Mouse (Mus musculus) layer of hippocampus, adult 9-11 months (tissue): ENCODE data around the gene Nrcam.

Experiments used
- DNase-seq: peaks from one replicate; pipeline ENCODE4 v3.0.0; 2022

Gene Nrcam

DNA sequence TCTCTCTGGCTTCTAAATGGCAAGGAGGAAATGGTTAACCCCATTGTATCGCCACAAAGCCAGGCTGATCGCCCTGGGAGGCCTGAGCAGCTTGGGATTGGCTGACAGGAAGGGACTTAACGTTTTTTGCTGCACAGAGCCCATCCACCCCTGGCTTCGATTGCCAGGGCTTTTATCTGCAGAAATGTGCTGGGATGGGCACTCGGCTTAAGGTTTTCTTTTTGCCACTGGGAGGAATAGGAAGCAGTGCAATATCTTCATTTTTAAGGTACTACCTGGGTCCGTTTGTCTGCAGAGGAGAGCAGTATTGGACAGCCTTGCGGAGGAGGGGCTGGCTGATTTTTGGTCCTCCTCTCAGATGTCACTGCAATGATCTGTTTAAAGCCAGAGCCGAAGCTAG is 110.2 kb downstream of the Nrcam start:
- DNase-seq = no peak

DNA sequence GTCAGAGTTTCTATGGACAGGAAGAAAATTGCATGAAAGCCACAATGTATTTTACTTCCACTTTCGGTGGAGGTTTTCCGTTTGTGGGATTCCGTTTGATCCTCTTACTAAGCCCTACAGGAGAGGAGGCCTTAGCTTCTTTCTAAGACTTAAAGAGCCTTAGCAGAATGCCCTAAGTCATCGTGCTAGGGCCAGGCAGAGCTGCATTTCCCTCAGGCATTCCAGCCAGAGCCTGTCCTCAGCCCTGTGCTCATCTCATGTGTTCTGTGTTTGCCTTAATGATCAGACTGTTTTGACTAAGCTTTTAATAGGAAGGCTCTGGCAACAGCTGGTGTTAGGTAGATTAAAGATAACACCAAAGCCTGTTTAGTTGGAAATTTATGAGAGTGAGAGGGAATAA is 111.5 kb downstream of the Nrcam start:
- DNase-seq = no peak

DNA sequence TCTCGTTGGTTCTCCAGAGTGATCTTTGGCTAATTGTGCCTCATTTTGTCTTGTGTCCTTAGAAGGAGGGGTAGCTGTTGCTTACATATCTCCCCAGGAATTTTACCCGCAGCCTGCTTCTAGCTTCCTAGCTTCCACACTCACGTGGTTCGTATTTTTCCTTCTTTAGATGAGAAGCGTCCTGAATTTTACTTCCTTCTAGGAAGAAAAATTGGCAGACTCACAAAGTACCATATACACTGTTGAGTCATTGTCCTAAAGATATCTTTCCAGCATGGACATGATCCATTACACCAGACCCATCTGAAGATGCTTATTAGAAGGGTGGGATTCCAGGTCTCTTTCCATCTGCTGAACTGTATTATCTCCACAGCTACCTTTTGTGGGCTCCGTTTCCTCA is 122.2 kb downstream of the Nrcam start:
- no peak for DNase-seq

DNA sequence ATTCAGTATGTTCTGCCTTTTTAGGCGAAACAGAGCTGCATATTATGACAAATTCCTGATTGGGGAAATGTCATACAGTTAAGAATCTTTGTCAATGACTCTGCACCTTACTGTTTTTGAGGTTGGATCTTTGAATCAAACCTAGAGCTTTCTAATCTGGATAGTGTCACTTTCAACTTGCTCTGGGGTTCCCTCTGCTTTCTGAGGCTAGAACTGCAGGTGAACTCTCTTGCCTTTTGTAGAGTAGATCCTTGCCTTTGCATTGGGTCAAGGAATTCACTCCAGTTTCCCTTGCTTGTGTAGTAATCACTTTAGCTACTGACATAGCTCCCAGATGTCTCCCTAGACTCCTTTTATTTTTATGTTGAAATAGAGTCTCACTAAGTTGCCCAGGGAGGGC is 123.1 kb downstream of the Nrcam start:
- no peak for DNase-seq

DNA sequence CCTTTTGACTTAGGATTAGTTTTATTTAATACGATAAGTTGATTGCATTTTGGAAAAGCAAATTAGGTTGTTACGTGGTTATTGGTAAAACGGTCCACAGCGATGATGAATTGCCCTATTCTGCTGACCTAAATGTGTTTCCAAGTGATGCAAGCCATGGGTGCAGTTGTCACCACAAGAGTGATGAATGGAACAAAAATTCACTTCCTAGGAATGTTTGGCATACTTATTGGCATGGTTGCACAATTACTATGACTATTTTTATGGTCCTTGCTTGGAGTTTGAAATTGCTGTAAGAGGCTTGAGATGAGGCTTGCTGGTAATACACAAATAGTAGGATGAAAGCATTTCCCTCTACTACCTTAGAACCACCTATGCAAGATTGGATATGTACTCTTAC is 125.1 kb downstream of the Nrcam start:
- DNase-seq = no peak

DNA sequence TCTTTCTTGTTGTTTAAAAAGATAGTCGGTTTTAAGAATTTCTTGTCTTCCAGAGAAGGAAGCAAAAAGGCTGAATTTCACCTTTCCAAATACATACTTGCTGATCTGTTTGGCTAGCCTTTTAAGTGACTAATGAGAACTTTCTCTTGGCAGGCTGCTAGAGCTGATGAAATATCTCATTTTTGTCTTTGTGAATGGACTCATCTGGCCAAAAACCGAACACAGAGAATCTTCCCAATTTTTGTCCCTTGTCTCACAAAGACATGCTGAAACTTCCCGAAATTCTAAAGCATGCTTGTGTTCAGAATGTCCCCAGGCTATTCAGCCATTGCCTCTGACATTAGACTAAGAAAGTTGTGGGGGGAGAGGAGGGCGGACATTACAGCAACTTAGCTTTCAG is 129.3 kb downstream of the Nrcam start:
- DNase-seq = no peak

DNA sequence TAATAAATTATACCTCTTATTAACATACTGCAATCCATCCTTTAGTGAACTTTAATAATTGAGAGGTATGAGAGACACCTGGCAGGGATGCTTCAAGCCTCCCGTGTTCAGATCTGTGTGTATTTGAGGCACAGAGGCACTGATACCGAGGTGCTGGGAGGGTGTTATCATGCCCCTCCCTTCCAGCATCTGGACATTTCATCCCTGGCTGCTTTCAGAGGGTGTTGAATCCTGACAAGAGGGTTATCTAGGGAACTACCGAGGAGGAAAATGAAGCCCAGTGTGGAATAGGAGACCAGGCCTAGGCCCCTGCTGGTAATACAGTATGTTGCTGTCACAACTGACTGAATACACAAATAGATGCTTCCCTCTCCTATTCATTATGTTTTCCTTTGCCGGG is 133.8 kb downstream of the Nrcam start:
- no peak for DNase-seq

DNA sequence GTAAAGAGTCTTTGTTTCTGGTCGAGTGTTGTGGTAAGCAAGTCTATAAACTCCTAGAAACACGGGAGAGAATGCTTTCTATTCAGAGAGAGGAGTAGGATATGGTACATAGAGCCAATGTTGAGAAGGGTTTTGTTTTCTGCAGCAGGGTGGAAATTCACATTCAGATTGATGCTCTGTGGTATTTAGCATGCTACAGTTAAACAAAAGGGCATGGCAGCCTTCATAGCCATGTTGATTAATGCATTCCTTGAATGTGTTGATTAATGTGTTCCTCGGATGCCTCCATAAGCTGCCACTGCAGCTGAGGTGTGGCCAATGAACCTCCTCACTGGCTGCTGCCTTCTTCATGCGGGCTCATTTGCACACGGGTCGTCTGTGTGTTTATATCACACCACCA is 134.3 kb downstream of the Nrcam start:
- DNase-seq = no peak

DNA sequence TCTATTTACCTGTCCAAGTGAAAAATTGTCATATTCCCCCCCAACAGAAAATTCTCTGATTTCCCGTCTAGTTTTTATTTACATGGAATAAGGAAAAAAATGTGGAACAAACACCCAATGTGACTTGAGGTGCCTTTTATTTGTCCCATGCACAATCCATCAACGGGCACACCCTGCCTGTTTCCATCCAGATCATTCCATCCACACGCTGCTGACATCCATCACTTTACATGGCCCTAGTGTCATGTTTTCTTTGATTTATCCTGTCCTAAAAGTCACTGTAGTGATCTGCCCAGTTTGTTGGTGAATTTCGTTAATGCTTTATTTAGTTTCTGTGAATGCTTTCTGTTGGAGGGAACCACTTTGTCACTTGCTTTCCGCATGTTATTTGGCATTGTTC is 142.4 kb downstream of the Nrcam start:
- no peak for DNase-seq

DNA sequence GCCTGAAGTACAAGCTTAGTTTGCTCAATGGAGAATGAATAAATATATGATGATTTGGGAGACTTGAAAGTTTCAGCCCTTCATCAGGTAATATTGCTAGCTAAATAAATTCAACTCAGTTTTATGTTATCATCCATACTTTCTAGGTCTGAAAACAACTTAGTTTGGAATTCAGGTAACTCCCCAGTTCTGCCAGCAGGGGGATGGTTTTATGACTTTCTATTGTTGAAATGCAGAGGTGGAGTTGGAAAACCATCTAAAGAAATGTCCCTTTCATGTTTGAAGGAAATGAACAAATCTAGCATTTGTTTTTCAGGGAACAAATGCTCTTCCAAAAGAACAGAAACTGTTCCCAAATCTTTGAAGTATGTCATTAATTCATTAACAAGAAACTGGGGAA is 146.7 kb downstream of the Nrcam start:
- no peak for DNase-seq

DNA sequence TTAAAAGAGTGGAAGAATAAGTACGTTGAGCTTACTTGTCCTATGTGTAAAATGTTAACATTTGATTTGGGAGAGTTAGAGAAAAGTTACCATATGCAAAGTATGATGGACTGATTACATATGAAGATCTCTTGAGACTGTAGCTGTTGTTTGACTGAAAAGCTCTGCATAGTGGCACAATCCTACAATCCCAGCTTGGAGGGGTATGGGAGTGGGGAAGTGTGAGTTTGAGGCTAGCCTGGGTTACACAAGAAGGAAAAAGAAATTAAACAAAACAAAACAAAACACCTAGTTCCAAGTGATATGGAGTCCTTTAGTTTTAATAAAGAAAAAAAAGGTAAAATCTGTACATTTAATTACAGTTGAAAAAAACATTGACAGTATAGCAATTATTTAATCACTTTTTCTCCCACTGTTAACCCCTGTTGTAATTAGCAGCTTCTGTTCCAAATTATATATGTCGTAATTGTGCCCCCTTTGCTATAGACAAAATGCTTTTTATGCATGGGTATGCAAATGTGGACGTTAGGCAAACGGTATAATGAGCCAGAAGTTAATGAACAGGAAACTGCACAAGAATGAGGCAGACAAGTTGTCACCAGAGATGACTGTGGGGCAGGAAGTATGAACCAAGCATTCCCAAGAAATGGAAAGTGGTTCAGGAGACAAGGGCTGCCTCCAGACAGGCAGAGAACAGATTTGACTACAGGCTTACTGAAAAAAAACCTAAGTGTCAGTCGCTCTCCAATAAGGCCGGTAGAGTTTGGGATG is 150.8 kb downstream of the Nrcam start:
- no peak for DNase-seq

DNA sequence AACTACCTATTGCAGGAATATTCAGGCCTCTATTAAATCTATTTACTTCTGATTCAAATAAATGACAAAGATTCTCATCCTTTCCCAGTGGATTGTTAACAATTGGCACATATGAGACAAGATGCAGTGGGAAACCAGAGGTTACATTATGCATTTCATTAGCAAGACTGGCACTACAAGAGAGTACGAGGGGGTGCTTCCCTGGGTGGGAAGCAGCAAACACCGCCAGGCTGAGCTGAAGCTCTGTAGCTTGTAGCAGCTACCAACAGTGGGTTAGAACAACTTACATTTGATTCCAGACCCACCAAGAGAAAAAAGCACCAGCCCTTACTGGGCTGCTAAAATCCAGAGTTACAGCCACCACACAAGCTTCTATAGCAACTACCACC is 151.3 kb downstream of the Nrcam start:
- no peak for DNase-seq

DNA sequence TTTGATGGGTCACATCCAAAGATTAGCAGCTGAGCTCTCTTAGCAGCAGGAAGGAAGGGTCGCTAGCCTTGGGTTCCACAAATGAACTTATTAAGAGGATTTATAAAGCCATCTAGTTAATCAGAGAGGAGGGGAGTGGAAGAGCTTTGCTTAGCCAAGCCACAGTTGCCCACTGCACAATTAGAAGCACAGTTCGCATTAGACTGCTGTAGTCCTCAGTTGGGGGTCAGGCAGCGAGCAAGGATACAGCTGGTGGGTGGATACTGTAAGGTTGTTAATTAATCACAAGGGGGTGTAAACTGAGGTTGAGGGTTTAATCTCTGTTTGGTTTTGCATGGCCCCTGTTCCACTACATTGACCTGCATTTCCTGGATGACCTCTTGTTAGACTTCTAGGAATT is 152.7 kb downstream of the Nrcam start:
- DNase-seq = no peak

DNA sequence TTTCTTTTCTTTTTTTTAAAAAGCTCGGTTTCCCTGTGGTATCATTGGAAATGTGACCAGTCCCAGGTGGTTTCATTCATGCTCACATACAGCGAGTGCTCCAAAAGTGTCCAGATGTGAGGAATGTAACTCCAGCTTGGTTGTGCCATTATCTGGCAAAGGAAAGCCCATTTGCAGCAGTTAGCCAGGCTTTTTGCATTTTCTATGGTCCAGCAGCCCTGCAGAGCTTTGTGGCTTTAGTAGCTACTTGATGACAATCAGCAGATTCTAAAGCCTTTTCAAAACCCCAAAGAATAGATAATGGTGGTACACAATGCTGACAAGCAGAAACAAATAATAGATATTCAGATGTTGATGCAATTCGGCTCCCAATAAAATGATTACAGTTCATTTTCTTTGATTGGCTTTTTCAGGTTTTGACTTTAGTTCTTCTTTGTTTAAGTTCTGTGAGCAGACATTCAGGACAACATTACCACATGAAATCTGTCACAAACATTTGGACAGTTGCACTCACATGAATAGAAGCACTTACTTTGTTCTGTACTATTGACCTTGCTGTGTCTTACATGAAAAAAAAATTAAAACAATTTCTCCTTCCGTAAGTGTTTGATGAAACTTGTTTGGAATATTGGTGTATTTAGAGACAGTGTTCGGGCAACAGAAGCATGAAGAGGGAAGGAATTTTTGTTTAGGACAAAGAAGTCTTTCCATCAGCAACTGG is 164.2 kb downstream of the Nrcam start:
- no peak for DNase-seq

DNA sequence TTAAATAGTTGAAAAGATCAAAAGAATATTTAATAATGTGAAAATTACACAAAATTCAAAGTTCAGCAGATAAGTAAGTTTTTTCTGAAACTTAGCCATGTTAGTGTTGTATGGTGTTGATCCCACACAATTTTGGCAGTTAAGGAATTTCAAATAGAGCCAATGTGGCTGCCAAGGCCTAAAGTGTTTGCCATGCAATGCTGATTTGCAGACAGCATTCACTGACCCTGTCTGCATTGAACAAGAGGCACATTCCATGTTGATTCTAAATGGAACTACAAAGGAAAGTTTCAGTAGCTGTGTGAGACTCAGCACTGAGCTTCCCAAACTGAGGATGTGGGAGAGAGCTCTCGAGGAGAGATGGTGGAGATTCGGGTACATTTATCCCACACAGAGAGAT is 169.1 kb downstream of the Nrcam start:
- DNase-seq = no peak

DNA sequence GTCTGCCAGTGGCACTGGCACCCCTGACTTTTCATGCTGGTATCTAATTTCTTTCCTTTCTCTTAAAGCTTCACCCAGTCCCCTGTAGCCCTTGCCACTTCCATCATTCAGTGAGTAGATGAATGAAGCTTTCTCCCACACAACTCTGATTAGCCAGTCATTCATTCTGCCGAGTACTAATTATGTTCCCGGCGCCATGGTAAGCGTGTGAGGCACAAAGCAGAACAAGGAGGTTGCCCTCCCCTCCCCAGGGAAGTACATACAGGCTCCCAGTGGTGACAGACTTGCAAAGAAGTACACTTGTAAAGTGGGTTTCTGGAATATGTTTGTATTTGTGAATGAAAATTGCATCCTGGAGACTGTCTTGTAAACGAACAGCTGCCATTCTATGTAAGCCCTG is 170.2 kb downstream of the Nrcam start:
- DNase-seq = peak; percentile 27

DNA sequence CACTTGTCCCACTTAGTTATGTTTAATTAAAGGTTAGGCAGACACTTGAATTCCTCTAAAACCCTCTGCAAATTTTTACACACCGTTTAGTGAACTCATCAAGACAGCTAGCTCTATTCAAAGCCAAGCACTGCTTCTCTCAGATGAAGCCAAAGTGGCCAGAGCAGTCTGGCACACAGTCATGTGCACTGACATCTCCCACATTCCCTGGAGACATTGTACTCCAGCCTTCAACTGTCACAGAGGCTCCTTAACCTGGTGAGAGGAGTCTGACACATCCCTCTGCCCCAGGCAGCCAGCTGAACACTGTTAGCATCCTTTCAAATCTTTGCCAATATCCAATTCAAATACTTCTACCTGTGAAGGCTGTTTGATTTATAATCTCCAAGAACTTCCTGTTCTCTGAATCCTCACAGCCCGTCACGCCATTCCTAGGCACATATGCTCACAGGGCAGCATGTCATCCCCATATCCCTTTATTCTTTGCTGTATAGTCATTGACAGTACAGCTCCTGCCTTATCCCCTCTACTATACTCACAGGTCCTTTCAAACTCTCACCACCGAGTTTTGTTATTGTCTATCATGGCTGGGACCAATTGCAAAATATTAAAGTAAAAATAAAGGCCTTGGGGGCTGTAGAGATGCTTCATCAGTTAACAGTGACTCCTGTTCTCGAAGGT is 173.3 kb downstream of the Nrcam start:
- DNase-seq = no peak

DNA sequence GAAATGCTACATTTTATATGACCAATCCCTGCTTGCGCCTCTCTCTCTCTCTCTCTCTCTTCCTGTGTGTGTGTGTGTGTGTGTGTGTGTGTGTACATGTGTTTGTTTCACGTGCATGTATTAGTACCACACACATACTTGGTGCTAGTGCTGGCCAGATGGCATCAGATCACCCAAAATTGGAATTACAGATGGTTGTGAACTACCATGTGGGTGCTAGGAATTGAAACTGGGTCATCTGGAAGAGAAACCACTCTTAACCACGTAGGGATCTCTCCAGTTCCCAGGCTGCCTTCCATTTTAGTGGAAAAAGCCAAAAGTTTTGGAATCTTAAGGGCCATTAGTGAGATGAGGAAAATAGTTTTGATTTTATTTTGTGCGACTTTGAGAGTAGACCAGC is 175.1 kb downstream of the Nrcam start:
- DNase-seq = no peak

DNA sequence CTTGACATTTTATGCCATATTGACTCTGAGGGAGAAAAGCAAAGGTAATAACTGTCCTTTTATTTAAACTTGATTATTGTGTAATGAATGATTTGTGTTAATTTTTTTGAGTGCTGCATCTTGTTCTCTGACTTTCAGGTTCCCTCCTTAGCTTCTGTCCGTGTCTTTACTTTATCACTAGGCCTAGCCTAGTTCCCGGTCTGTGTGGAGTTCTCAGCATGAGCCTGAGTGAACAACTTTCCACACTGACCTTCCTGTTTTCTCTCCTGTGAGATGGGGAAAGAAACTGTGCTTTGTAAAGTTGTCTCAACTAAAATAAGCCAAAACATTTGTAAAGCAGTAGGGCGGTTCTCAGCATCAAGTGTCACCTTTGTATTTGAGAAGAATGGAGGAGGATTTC is 179.9 kb downstream of the Nrcam start:
- no peak for DNase-seq

DNA sequence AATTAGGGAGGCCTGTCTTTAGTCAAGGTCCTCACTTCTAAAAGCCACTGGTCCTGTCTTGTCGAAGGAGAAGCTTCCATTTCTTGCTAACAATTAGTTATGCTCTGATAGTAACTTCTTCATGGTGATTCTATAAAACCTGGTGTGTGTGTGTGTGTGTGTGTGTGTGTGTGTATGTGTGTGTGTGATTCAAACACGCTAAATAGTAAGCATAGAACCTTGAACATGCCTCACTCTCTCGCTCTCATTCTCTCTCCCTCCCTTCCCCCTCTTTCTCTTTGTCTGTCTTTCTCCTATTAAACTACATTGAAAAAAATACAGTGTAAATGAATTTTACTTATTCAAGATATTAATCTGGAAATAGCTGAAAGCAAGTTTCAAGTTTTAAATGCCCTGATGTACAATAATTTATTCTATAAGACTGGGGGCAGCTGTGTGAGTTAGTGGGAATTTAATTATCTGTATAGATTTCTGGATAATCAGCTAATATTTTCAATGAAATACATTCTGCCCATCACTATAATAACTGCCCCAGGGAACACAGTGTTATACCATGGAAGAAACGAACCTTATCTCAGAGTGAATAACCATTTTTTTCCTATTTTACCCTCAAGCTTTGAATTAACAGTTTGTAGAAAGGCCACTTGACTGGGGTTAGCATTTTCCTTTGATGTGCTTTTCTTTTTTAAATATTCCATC is 180.9 kb downstream of the Nrcam start:
- DNase-seq = no peak

DNA sequence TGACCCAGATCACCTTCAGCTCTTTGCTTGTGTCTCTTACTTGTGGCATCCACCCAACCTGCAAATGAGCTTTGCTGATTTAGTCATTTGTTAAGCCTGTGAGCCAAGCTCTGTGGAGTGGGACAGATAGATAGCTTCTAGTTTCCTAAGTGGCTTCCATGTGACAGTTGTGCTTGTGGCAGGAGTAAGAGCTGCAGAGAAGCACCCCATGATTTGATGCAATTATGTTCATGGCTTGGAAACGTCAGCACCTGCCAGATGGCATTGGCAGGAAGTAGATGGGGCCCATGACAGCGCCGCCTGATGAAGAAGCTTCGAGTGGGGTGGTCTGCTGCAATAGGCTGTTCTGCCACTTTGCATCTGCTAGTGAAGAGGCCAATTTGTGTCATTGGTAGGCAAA is 186.4 kb downstream of the Nrcam start:
- peak; percentile 78 for DNase-seq

DNA sequence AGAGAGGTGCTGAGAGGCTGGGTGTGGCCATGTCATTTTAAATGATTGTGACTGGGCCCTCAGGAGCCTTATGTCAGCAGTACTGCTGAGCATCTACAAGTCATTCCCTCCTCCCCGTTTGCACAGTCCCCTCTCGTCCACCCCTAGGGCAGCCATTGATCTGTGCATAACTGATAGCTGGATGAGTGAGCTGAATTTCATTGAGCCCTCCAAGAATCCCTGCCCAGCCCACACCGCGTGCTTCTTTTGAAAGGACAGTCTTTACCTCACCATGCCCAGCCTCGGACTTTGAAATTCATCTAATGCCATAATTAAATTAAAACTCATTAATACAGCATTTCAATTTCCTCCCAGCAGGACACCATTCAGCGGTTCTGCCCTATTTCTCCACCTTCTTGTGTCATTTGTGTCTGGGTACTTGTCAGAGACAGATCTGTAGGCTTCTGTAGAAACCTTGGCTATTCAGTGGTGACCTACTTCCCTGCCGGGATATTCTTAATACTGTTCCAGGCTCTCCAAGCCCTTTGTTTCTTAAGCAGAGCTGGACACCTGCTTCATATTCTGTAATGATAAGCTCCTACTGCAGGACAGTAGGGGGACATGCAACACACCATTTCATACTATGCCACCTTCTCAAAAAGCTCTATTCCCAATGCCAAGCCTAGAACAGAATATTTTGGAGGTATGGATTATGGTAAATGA is 190.9 kb downstream of the Nrcam start:
- DNase-seq = no peak

DNA sequence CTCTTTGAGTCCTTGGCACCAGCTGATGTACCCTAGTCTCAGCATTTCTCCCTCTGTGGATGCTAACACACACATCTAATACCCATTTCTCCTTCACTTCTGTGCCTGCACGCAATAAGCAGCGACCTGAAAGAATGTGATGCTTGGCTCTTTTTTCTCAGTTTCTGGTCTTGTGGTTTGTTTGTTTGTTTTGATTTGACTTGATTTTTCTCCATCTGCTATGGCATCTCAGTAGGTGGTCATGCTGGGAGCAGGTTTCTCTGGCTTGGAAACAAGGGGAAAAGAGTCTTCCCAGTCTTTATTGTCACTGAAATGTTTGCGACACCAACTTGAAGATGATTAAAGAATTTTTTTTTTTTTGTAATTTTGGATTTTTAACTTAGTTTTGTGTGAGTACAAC is 192.8 kb downstream of the Nrcam start:
- no peak for DNase-seq
